Mouse (Mus musculus) testis, adult 2 months (tissue): ENCODE measurements at regions not wholly inside any gene's neighbourhood (a gene's known extent, or its start where the extent isn't known, plus 50 kb on each side); places are given as distances from the start of the nearest gene placed in this dataset.

ENCODE experiments used
- H3K27ac ChIP-seq: fragments of 200-500 bp; 2 replicates; pipeline ENCODE4 v1.5.1; 2012; ENCODE audit warnings: low read depth, low read length; ENCODE audit not compliant: control insufficient read depth, insufficient read depth
- H3K27me3 ChIP-seq: fragments of 200-500 bp; 2 replicates; pipeline ENCODE4 v1.6.1; 2012; ENCODE audit warnings: mild to moderate bottlenecking, low read length, moderate library complexity; ENCODE audit not compliant: control insufficient read depth, insufficient read depth
- H3K36me3 ChIP-seq: fragments of 200-500 bp; 2 replicates; pipeline ENCODE4 v1.6.1; 2012; ENCODE audit warnings: mild to moderate bottlenecking, low read length; ENCODE audit not compliant: control insufficient read depth, insufficient read depth
- H3K4me1 ChIP-seq: fragments of 200-500 bp; 2 replicates; pipeline ENCODE4 v1.6.1; 2012; ENCODE audit warnings: low read length; ENCODE audit not compliant: control insufficient read depth, insufficient read depth
- H3K4me3 ChIP-seq: fragments of 200-500 bp; 2 replicates; pipeline ENCODE4 v1.5.1; 2012; ENCODE audit warnings: low read depth, mild to moderate bottlenecking, low read length, moderate library complexity, mixed read lengths; ENCODE audit not compliant: control insufficient read depth
- CTCF ChIP-seq: fragments of 200-500 bp; IDR thresholded peaks from 2 replicates; pipeline ENCODE4 v1.5.1; 2012; ENCODE audit warnings: low read depth, mild to moderate bottlenecking, inconsistent platforms, low read length, moderate library complexity; ENCODE audit not compliant: control insufficient read depth, insufficient read depth, insufficient replicate concordance
- POLR2A ChIP-seq: fragments of 200-500 bp; IDR thresholded peaks from 2 replicates; pipeline ENCODE4 v1.6.1; 2012; ENCODE audit warnings: low read depth, mild to moderate bottlenecking, inconsistent platforms, low read length, moderate library complexity; ENCODE audit not compliant: control insufficient read depth

- no peaks in the 10 kb centered on the region for H3K4me1 ChIP-seq
- H3K27me3 ChIP-seq, result no peaks in the 10 kb centered on the region
- H3K4me3 ChIP-seq, result no peak overlapping the region
- H3K27ac ChIP-seq, result no peak overlapping the region
- H3K36me3 ChIP-seq, result no peaks in the 10 kb centered on the region
- TF ChIP-seq POLR2A (no peak), CTCF (no peak)
Observed at GRCm38 (mm10) chr16:73835715-73836440, 575.7 kb downstream of the Robo2 start.

GRCm38 (mm10) chr16:73821387-73822338 lies 590.0 kb downstream of the Robo2 start:
- Histone ChIP-seq H3K27me3 (no peaks in the 10 kb centered on the region), H3K36me3 (no peaks in the 10 kb centered on the region), H3K4me1 (no peaks in the 10 kb centered on the region), H3K27ac (no peak overlapping the region), H3K4me3 (no peak overlapping the region)
- TF ChIP-seq POLR2A (no peak), CTCF (no peak)

GRCm38 (mm10) chr16:73804572-73804971 lies 607.1 kb downstream of the Robo2 start:
- no peaks in the 10 kb centered on the region for H3K27me3 ChIP-seq
- TF ChIP-seq POLR2A, result no peak
- no peak for TF ChIP-seq CTCF
- H3K27ac ChIP-seq, result no peak overlapping the region
- H3K36me3 ChIP-seq, result no peaks in the 10 kb centered on the region
- no peaks in the 10 kb centered on the region for H3K4me1 ChIP-seq
- H3K4me3 ChIP-seq, result no peak overlapping the region

GRCm38 (mm10) chr16:73796528-73797171 lies 615.0 kb downstream of the Robo2 start:
- no peak for TF ChIP-seq CTCF
- TF ChIP-seq POLR2A, result no peak
- no peaks in the 10 kb centered on the region for H3K27me3 ChIP-seq
- H3K4me1 ChIP-seq, result no peaks in the 10 kb centered on the region
- no peak overlapping the region for H3K4me3 ChIP-seq
- no peaks in the 10 kb centered on the region for H3K36me3 ChIP-seq
- H3K27ac ChIP-seq, result no peak overlapping the region

GRCm38 (mm10) chr16:73785074-73785438 lies 626.6 kb downstream of the Robo2 start:
- Histone ChIP-seq H3K4me1 (no peaks in the 10 kb centered on the region), H3K27ac (no peak overlapping the region), H3K36me3 (no peaks in the 10 kb centered on the region), H3K27me3 (no peaks in the 10 kb centered on the region), H3K4me3 (no peak overlapping the region)
- TF ChIP-seq CTCF (no peak), POLR2A (no peak)

GRCm38 (mm10) chr16:73784296-73785073 lies 627.1 kb downstream of the Robo2 start:
- Histone ChIP-seq H3K36me3 (no peaks in the 10 kb centered on the region), H3K27me3 (no peaks in the 10 kb centered on the region), H3K4me3 (no peak overlapping the region), H3K4me1 (no peaks in the 10 kb centered on the region), H3K27ac (no peak overlapping the region)
- no peak for TF ChIP-seq POLR2A

- TF ChIP-seq POLR2A (no peak), CTCF (no peak)
Observed at GRCm38 (mm10) chr16:73772454-73772853, 639.2 kb downstream of the Robo2 start.

More at GRCm38 (mm10) chr16:73772454-73772853, 639.2 kb downstream of the Robo2 start:
- H3K4me3 ChIP-seq, result no peak overlapping the region
- no peaks in the 10 kb centered on the region for H3K4me1 ChIP-seq
- H3K27me3 ChIP-seq, result no peaks in the 10 kb centered on the region
- H3K27ac ChIP-seq, result no peak overlapping the region
- no peaks in the 10 kb centered on the region for H3K36me3 ChIP-seq
